Mouse (Mus musculus) ovary, adult 18-20 months (tissue): ENCODE measurements around the gene Dpy19l3.

ENCODE experiments used
- DNase-seq: peaks from one replicate; pipeline ENCODE4 v3.0.0; 2022; ENCODE audit warnings: low spot score, mixed read lengths

Dpy19l3 gene

GRCm38 (mm10) chr7:35750873-35751272 is 3.4 kb downstream of the Dpy19l3 start:
- DNase-seq, result no peak

- no peak for DNase-seq
These were observed 6.8 kb downstream of the Dpy19l3 start for GRCm38 (mm10) chr7:35747397-35747964.

GRCm38 (mm10) chr7:35746686-35747396 is 7.4 kb downstream of the Dpy19l3 start:
- DNase-seq, result no peak

GRCm38 (mm10) chr7:35745281-35745702 is 9.0 kb downstream of the Dpy19l3 start:
- DNase-seq, result no peak

GRCm38 (mm10) chr7:35744771-35745170 is 9.5 kb downstream of the Dpy19l3 start:
- DNase-seq, result no peak

- no peak for DNase-seq
These were observed 11.9 kb downstream of the Dpy19l3 start for GRCm38 (mm10) chr7:35742310-35742709.

GRCm38 (mm10) chr7:35741858-35742257 is 12.4 kb downstream of the Dpy19l3 start:
- no peak for DNase-seq

GRCm38 (mm10) chr7:35740489-35741230 is 13.6 kb downstream of the Dpy19l3 start:
- no peak for DNase-seq

GRCm38 (mm10) chr7:35738871-35739270 is 15.4 kb downstream of the Dpy19l3 start:
- DNase-seq, result no peak

- no peak for DNase-seq
These were observed 20.8 kb downstream of the Dpy19l3 start for GRCm38 (mm10) chr7:35733313-35734050.

GRCm38 (mm10) chr7:35732585-35733059 is 21.6 kb downstream of the Dpy19l3 start:
- DNase-seq, result no peak

- DNase-seq, result no peak
These were observed 24.6 kb downstream of the Dpy19l3 start for GRCm38 (mm10) chr7:35729621-35730031.

GRCm38 (mm10) chr7:35728376-35728775 is 25.9 kb downstream of the Dpy19l3 start:
- DNase-seq, result no peak

- no peak for DNase-seq
These were observed 31.2 kb downstream of the Dpy19l3 start for GRCm38 (mm10) chr7:35723035-35723434.

GRCm38 (mm10) chr7:35718421-35719178 is 35.7 kb downstream of the Dpy19l3 start:
- no peak for DNase-seq

- no peak for DNase-seq
These were observed 43.9 kb downstream of the Dpy19l3 start for GRCm38 (mm10) chr7:35710366-35710765.

GRCm38 (mm10) chr7:35708101-35708500 is 46.2 kb downstream of the Dpy19l3 start:
- DNase-seq, result no peak

GRCm38 (mm10) chr7:35699005-35699404 is 55.2 kb downstream of the Dpy19l3 start:
- peak; percentile 78 for DNase-seq

GRCm38 (mm10) chr7:35698073-35698472 is 56.2 kb downstream of the Dpy19l3 start:
- no peak for DNase-seq

- DNase-seq, result no peak
These were observed 61.6 kb downstream of the Dpy19l3 start for GRCm38 (mm10) chr7:35692641-35693040.

- DNase-seq, result no peak
These were observed 62.1 kb downstream of the Dpy19l3 start for GRCm38 (mm10) chr7:35692117-35692516.
